Mouse (Mus musculus) stomach, adult 2 months (tissue): ENCODE data around the gene Olfr60. TPM values are rescaled to one million over a fixed set of nuclear protein-coding genes. Genes with fewer than 3 reads are reported as not detected.

Experiments used
- polyA plus RNA-seq: library from polyadenylated mRNA; depleted of rRNA; stranded (reverse); fragments of >200 nt; gene quantifications from 2 replicates; pipeline ENCODE4 v1.2.3, GENCODE M21; 2012; rRNA removed

Olfr60 gene
- polyA plus RNA-seq = not detected in 2 replicates

DNA sequence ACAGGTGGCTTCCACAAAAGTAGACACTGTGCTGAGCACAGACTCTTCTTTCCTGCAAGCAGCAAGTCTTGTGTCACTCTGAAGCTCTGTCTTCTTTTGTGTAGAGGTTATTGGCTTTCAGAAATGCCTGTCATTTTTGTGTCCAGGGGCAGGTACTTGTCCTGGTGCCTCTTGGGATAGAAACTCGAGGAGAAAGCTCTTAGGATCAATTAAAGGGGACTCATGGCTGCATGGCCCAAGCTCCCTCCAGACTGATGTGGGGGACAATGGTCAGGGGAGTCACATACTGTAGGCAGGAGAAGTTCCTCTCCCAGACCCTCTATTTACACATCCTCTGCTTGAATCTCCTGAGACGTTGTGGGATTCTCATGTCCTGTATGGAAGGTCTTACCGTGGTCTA, at the start of gene Olfr60:
Olfr60 (minus strand) TSS at position 101 of the 400 bp plus-strand sequence.

DNA sequence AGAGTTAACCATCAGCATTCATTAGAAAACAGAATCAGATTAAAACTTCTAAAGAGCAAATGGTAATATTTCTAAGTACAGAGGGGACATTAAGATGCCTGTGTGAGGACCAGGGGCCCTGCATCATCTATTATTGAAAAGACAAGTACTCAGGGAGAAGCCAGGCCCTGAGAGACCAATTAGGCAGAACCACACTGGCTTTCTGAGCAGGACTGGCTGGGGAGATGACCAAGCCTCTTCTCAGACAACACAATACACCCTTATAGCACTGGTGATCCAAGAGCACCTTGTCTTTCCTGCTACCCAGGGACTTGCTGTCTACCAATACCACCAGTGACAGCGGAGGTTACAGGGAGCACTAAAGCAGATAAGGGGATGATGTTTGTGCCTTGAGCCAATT, 41.3 kb upstream of the Olfr60 start, which contains the start of gene Olfr531:
Olfr531 (minus strand) TSS at position 101 of the 400 bp plus-strand sequence.

DNA sequence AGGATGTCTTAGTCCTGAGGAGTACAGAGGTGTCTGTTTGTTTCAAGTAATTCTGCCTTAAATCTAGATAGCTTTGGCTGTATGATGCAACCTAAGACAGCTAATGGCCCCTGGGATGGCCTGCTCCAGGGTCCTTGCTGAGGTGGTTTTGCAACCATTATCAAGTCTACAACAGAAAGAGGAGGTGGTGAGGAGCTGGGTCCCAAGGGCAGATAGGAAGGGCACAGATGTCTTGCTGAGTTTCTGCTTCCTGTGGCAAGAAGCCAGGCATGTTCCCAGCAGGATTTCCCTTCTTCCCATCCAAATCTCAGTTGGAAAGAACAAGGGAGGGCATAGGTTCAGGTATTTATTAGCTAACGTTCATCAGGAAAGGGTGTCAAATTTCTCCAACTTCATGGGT, 14.8 kb upstream of the Olfr60 start, which contains the start of gene Olfr530:
Olfr530 (minus strand) TSS at position 101 of the 400 bp plus-strand sequence.

DNA sequence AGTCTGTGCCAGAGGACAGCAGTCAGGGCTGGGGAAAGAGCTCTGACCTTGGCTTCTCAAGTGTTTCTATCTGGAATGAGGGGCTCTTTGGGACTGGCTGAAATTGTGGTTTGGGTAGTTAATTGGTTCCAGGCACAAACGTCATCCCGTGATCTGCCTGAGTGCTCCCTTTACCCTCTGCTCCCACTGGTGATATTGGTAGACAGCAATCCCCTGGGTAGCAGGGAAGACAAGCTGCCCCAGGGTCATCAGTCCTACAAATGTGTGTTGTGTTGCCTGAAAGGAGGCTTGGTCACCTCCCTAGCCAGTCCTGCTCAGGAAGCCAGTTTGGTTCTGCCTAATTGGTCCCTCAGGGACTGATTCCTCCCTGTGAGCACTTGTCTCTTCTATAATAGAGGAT, 27.8 kb downstream of the Olfr60 start, which contains the start of gene Olfr527:
Olfr527 (plus strand) TSS at position 301 of the 400 bp plus-strand sequence.

DNA sequence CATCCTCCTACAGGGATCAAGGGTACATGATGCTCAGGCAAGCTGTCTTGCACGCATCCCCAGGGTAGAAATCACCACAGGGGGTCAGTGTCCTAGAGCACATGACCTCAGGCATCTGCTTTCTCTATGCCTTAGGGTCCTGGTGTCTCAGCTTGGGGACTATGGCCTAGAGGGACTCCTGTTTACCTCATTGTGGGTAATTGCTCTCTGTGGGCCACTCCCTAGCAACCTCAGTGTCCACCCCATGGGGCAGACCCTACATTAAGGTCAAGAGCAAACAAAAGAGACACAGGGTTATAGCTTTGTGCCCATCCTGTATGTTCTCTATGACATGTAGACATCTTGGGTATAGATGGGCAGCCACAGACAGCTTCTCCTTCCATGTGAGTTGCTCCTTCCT, 40.9 kb downstream of the Olfr60 start, which contains the start of gene Olfr525:
Olfr525 (plus strand) TSS at position 301 of the 400 bp plus-strand sequence.

Other genes starting within 250 kb of the Olfr60 start
- gene Paox, start 245.9 kb downstream of the Olfr60 start, polyA plus RNA-seq = 9.9 and 10.1 TPM in 2 replicates
- 30.1 and 31.6 TPM in 2 replicates for gene Echs1, start 245.2 kb downstream of the Olfr60 start, polyA plus RNA-seq
- gene Mtg1, start 224.1 kb downstream of the Olfr60 start, polyA plus RNA-seq = 7.8 and 13.6 TPM in 2 replicates
- gene Sprn, start 206.8 kb downstream of the Olfr60 start, polyA plus RNA-seq = 0.20 and 1.9 TPM in 2 replicates
- gene Olfr522, start 196.9 kb downstream of the Olfr60 start, polyA plus RNA-seq = not detected in 2 replicates
- not detected in 2 replicates for gene Olfr523, start 188.5 kb downstream of the Olfr60 start, polyA plus RNA-seq
- gene Olfr524, start 155.7 kb downstream of the Olfr60 start, polyA plus RNA-seq = not detected in 2 replicates
- 0.13 and 0.28 TPM in 2 replicates for gene Cd163l1, start 143.4 kb downstream of the Olfr60 start, polyA plus RNA-seq
- gene 5830411N06Rik, start 114.4 kb downstream of the Olfr60 start, polyA plus RNA-seq = not detected in 2 replicates
- not detected in 2 replicates for gene Olfr525, start 40.8 kb downstream of the Olfr60 start, polyA plus RNA-seq
- not detected in 2 replicates for gene Olfr527, start 27.7 kb downstream of the Olfr60 start, polyA plus RNA-seq
- gene Olfr530, start 14.7 kb upstream of the Olfr60 start, polyA plus RNA-seq = not detected in 2 replicates
- gene Olfr531, start 41.2 kb upstream of the Olfr60 start, polyA plus RNA-seq = not detected in 2 replicates
- not detected in 2 replicates for gene Olfr532, start 60.0 kb upstream of the Olfr60 start, polyA plus RNA-seq
- gene Olfr533, start 101.7 kb upstream of the Olfr60 start, polyA plus RNA-seq = not detected in 2 replicates
- gene Olfr535, start 122.5 kb upstream of the Olfr60 start, polyA plus RNA-seq = not detected in 2 replicates
- gene Olfr536, start 145.7 kb upstream of the Olfr60 start, polyA plus RNA-seq = not detected in 2 replicates
- not detected in 2 replicates for gene Olfr538, start 206.2 kb upstream of the Olfr60 start, polyA plus RNA-seq
- not detected in 2 replicates for gene Olfr46, start 239.6 kb upstream of the Olfr60 start, polyA plus RNA-seq